Mouse (Mus musculus) myocyte (in vitro differentiated cells): ENCODE measurements around the gene Nat8l. TPM values are rescaled to one million over a fixed set of nuclear protein-coding genes. Genes with fewer than 3 reads are reported as not detected.

Source experiments
- H3K27me3 ChIP-seq: one replicate; pipeline ENCODE4 v1.6.1; 2011; ENCODE audit not compliant: control insufficient read depth, insufficient read depth, insufficient read length
- H3K36me3 ChIP-seq: one replicate; pipeline ENCODE4 v1.6.1; 2011; ENCODE audit not compliant: control insufficient read depth, insufficient read depth
- H3K4me2 ChIP-seq: one replicate; pipeline ENCODE4 v1.6.1; 2011; ENCODE audit warnings: low read depth, control low read depth
- H3K4me3 ChIP-seq: one replicate; pipeline ENCODE4 v1.5.1; 2011; ENCODE audit warnings: mild to moderate bottlenecking, control low read depth, moderate library complexity
- H3K79me2 ChIP-seq: one replicate; pipeline ENCODE4 v1.6.1; 2011; ENCODE audit not compliant: control insufficient read depth, insufficient read depth
- H3ac ChIP-seq: one replicate; pipeline ENCODE4 v1.6.1; 2011; ENCODE audit not compliant: control insufficient read depth, insufficient read length
- CEBPB ChIP-seq: IDR thresholded peaks from 2 replicates; pipeline ENCODE4 v1.6.1; 2011; ENCODE audit warnings: mild to moderate bottlenecking, moderate library complexity; ENCODE audit not compliant: poor library complexity, insufficient read depth, severe bottlenecking
- E2F4 ChIP-seq: IDR thresholded peaks from one replicate; pipeline ENCODE4 v1.6.1; 2011; ENCODE audit warnings: mild to moderate bottlenecking, control low read depth, moderate library complexity; ENCODE audit not compliant: insufficient read depth
- MAX ChIP-seq: IDR thresholded peaks from one replicate; pipeline ENCODE4 v1.6.1; 2011; ENCODE audit warnings: low read depth, mild to moderate bottlenecking, control low read depth
- MYOD1 ChIP-seq, 3 experiments: IDR thresholded peaks; one replicate each; pipeline ENCODE4 v1.6.1; 2011; ENCODE audit warnings: control low read depth in 2 of 3, low read depth in 2 of 3, mild to moderate bottlenecking in 2 of 3, moderate library complexity in 1 of 3; ENCODE audit not compliant: insufficient read length in 2 of 3, control insufficient read depth in 1 of 3
- MYOG ChIP-seq, 3 experiments: IDR thresholded peaks; one replicate each; pipeline ENCODE4 v1.6.1; 2011; ENCODE audit warnings: control low read depth in 2 of 3, low read depth in 2 of 3, mild to moderate bottlenecking in 2 of 3; ENCODE audit not compliant: insufficient read length in 2 of 3, control insufficient read depth in 1 of 3, insufficient read depth in 1 of 3
- POLR2A ChIP-seq: IDR thresholded peaks from one replicate; pipeline ENCODE4 v1.6.1; 2011; ENCODE audit warnings: low read depth, mild to moderate bottlenecking, control low read depth, moderate library complexity; ENCODE audit not compliant: insufficient read length
- POLR2AphosphoS2 ChIP-seq: IDR thresholded peaks from one replicate; pipeline ENCODE4 v1.6.1; 2011; ENCODE audit warnings: low read depth, control low read depth; ENCODE audit not compliant: insufficient read length
- REST ChIP-seq: IDR thresholded peaks from one replicate; pipeline ENCODE4 v1.6.1; 2011; ENCODE audit warnings: mild to moderate bottlenecking, control low read depth, moderate library complexity; ENCODE audit not compliant: insufficient read depth, insufficient read length
- SRF ChIP-seq: IDR thresholded peaks from one replicate; pipeline ENCODE4 v1.6.1; 2011; ENCODE audit warnings: low read depth; ENCODE audit not compliant: control insufficient read depth, insufficient read length
- TCF12 ChIP-seq: IDR thresholded peaks from one replicate; pipeline ENCODE4 v1.6.1; 2011; ENCODE audit warnings: mild to moderate bottlenecking, control low read depth; ENCODE audit not compliant: poor library complexity, insufficient read depth, severe bottlenecking
- TCF3 ChIP-seq: IDR thresholded peaks from one replicate; pipeline ENCODE4 v1.6.1; 2011; ENCODE audit warnings: low read depth, control low read depth; ENCODE audit not compliant: insufficient read length
- USF1 ChIP-seq: IDR thresholded peaks from one replicate; pipeline ENCODE4 v1.6.1; 2011; ENCODE audit warnings: low read depth, mild to moderate bottlenecking, control low read depth, moderate library complexity
- polyA plus RNA-seq: library from polyadenylated mRNA; unstranded; fragments of >200 nt; fragmentation: generic; extraction: Trizol; gene quantifications from one replicate; pipeline ENCODE4 v1.2.1, GENCODE M21; 2012; ENCODE audit warnings: missing spikeins

Gene Nat8l
- polyA plus RNA-seq, 1 experiment = 0.01 TPM

DNA sequence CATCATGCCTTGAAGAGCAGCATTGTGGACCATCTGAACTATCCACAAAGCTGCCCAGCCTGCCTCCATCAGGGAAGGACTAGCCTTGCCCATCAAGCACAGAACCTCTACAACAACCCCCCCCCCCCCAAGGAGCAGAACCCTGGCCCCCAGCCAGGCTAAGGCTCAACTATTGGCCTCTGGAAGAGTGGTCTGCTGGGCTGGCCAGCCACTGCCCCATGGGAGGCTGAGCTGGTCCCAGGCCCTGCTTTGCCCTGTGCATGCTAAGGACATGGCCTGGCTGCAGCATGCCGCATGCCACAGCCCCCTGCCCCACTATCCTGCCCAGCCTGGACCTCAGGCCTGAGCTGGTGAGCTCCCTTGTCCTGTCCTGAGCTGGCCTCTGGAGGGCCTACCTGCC, 5.6 kb downstream of the Nat8l start:
- Histone ChIP-seq H3K79me2 (no peaks in the 10 kb centered on the region), H3ac (no peak overlapping the region), H3K4me3 (no peak overlapping the region), H3K4me2 (no peak overlapping the region), H3K27me3 (peaks cover 39% of the 10 kb centered on the region), H3K36me3 (no peaks in the 10 kb centered on the region)
- no peak for TF ChIP-seq MYOD1 (IDR thresholded peaks at IDR 0.05; ENCODE audit: control insufficient read depth in 1 of 3, insufficient read length in 2 of 3, low read depth in 2 of 3)
- TF ChIP-seq E2F4 = no peak
- no peak for TF ChIP-seq POLR2A
- no peak for TF ChIP-seq TCF3
- TF ChIP-seq REST = no peak
- no peak for TF ChIP-seq CEBPB
- TF ChIP-seq MAX = no peak
- TF ChIP-seq POLR2AphosphoS2 = no peak
- TF ChIP-seq USF1 = no peak
- no peak for TF ChIP-seq SRF
- TF ChIP-seq MYOG (IDR thresholded peaks at IDR 0.05; ENCODE audit: control insufficient read depth in 1 of 3, insufficient read depth in 1 of 3, insufficient read length in 2 of 3, low read depth in 2 of 3) = no peak
- no peak for TF ChIP-seq TCF12

DNA sequence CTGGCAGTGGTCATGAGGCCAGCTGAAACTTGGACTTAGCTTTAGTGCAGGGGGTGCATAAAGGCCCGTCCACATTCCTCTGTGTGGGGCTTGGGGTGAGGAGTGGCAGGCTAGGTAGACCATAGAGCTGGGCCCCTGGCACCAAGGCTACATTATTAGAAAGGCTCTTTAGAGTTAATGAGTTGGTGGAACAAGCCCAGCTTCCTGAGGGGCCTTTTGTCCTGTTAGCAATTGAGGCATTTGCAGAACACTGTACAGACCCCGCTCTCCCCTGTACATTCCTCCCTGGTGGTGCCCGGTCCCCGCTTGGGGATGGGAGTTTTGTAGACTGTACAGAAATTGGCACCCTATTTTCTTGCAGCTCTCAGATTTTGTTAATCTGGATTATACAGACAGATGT, 6.9 kb downstream of the Nat8l start:
- Histone ChIP-seq H3K79me2 (no peaks in the 10 kb centered on the region), H3K4me2 (no peak overlapping the region), H3K36me3 (no peaks in the 10 kb centered on the region), H3K4me3 (no peak overlapping the region), H3K27me3 (peaks cover 34% of the 10 kb centered on the region), H3ac (no peak overlapping the region)
- TF ChIP-seq POLR2AphosphoS2 (no peak), CEBPB (no peak), SRF (no peak), MYOG (IDR thresholded peaks at IDR 0.05; ENCODE audit: control insufficient read depth in 1 of 3, insufficient read depth in 1 of 3, insufficient read length in 2 of 3, low read depth in 2 of 3) (no peak), USF1 (no peak), MAX (no peak), TCF12 (no peak), E2F4 (no peak)

DNA sequence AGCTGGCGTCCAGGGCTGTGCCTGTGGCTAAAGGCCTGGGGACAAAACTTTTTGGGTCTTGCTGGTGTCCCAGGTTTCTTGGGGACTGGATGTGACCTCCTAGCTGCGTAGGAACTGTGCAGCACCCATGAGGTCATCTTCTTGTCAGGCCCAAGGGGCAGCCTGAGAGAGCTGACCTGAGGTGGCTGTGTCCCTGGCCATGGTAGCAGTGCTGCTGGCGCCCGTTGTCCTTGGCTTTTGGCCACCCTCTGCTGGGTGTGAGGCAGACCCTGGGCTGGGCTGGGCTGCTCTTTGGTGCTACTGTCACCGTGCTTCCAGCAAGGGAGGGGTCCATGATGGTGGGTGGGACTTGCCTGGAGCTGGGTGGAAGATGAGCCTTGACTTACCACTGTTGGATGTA, 8.8 kb downstream of the Nat8l start:
- Histone ChIP-seq H3ac (no peak overlapping the region), H3K4me2 (no peak overlapping the region), H3K79me2 (no peaks in the 10 kb centered on the region), H3K4me3 (no peak overlapping the region), H3K36me3 (no peaks in the 10 kb centered on the region), H3K27me3 (peaks cover 20% of the 10 kb centered on the region)
- no peak for TF ChIP-seq CEBPB
- no peak for TF ChIP-seq MAX
- no peak for TF ChIP-seq POLR2A
- TF ChIP-seq MYOD1 (IDR thresholded peaks at IDR 0.05; ENCODE audit: control insufficient read depth in 1 of 3, insufficient read length in 2 of 3, low read depth in 2 of 3) = no peak
- no peak for TF ChIP-seq POLR2AphosphoS2
- TF ChIP-seq TCF12 = no peak
- no peak for TF ChIP-seq MYOG (IDR thresholded peaks at IDR 0.05; ENCODE audit: control insufficient read depth in 1 of 3, insufficient read depth in 1 of 3, insufficient read length in 2 of 3, low read depth in 2 of 3)
- TF ChIP-seq REST = no peak
- no peak for TF ChIP-seq TCF3
- TF ChIP-seq SRF = no peak
- no peak for TF ChIP-seq E2F4
- no peak for TF ChIP-seq USF1

DNA sequence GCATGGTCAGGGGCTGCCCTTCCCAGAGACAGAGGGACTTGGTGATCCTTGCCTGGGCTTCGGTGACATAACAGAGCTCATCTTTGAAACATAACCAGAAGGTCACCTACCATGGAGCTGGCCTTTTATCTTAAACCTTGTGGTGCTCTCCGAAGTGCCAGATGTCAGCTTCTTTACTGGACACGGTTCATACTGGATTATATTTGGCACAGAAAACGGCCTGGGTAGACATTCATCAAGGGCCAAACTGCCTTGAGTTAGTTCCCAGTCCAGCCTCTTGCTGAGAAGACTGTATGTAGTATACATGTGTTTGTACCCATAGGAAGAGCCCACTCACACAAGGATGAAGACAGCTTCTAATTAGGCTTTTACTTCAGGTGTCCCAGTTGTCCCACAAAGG, 11.0 kb downstream of the Nat8l start:
- Histone ChIP-seq H3K4me2 (no peak overlapping the region), H3K4me3 (no peak overlapping the region), H3K79me2 (no peaks in the 10 kb centered on the region), H3ac (no peak overlapping the region), H3K36me3 (no peaks in the 10 kb centered on the region), H3K27me3 (peaks cover 18% of the 10 kb centered on the region)
- TF ChIP-seq MYOG (IDR thresholded peaks at IDR 0.05; ENCODE audit: control insufficient read depth in 1 of 3, insufficient read depth in 1 of 3, insufficient read length in 2 of 3, low read depth in 2 of 3) (no peak), POLR2AphosphoS2 (no peak), POLR2A (no peak), E2F4 (no peak), TCF3 (no peak), REST (no peak), SRF (no peak), TCF12 (no peak), USF1 (no peak), CEBPB (no peak), MYOD1 (IDR thresholded peaks at IDR 0.05; ENCODE audit: control insufficient read depth in 1 of 3, insufficient read length in 2 of 3, low read depth in 2 of 3) (no peak), MAX (no peak)

DNA sequence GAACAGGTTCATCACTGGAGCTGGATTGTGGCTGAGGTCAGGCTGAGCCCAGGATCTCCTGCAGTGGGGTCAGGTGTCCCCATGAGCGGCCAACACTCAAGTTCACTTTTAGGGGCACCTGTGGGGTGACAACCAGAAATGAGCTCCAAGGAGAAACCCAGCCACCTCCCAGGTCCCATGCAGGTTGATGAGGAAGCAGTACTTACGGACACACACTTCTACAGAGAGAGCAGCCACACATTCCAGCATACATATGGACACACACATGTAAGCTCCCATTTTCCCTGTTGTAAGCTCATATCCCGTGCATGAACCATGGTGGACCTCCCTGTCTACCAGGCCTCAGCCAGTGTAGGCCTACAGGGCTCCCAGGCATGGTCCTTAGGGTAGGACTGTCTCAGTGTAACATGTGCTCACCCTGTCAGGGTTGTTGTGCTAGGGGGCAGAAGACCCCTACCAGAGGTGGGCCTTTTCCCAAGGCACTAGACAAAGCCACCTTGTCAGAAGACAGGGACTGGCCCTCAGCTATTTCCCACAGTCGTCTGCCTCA, 11.7 kb downstream of the Nat8l start:
- Histone ChIP-seq H3K36me3 (no peaks in the 10 kb centered on the region), H3K4me2 (no peak overlapping the region), H3K27me3 (peaks cover 18% of the 10 kb centered on the region), H3K79me2 (no peaks in the 10 kb centered on the region), H3K4me3 (no peak overlapping the region), H3ac (no peak overlapping the region)
- no peak for TF ChIP-seq REST
